Mouse (Mus musculus) cerebellum, adult 11 months (tissue): Measurements from ENCODE around the gene Ifitm1.
A peak's percentile ranks its signal among the peaks of the same experiment; 100 is the strongest.

ENCODE experiments used
- DNase-seq: peaks from one replicate; pipeline ENCODE4 v3.0.0; 2022

Ifitm1 gene

GRCm38 (mm10) chr7:140981704-140982103, 14.7 kb downstream of the Ifitm1 start:
- no peak for DNase-seq

- DNase-seq, result no peak
Observed at GRCm38 (mm10) chr7:140982971-140983370, 15.9 kb downstream of the Ifitm1 start.

GRCm38 (mm10) chr7:140987182-140988138, 20.4 kb downstream of the Ifitm1 start:
- DNase-seq, result no peak

- DNase-seq, result no peak
Observed at GRCm38 (mm10) chr7:140989022-140989421, 22.0 kb downstream of the Ifitm1 start.

- no peak for DNase-seq
Observed at GRCm38 (mm10) chr7:140990185-140990584, 23.2 kb downstream of the Ifitm1 start.

GRCm38 (mm10) chr7:140990622-140991021, 23.6 kb downstream of the Ifitm1 start:
- no peak for DNase-seq

GRCm38 (mm10) chr7:140991117-140991689, 24.2 kb downstream of the Ifitm1 start:
- DNase-seq, result no peak

- DNase-seq, result no peak
Observed at GRCm38 (mm10) chr7:140997817-140998216, 30.8 kb downstream of the Ifitm1 start.

- DNase-seq, result no peak
Observed at GRCm38 (mm10) chr7:140998853-140999700, 32.1 kb downstream of the Ifitm1 start.

- no peak for DNase-seq
Observed at GRCm38 (mm10) chr7:141000881-141001708, 34.1 kb downstream of the Ifitm1 start.

GRCm38 (mm10) chr7:141003248-141004010, 36.4 kb downstream of the Ifitm1 start:
- no peak for DNase-seq

GRCm38 (mm10) chr7:141006446-141006845, 39.4 kb downstream of the Ifitm1 start:
- no peak for DNase-seq

- DNase-seq, result no peak
Observed at GRCm38 (mm10) chr7:141006914-141007313, 39.9 kb downstream of the Ifitm1 start.

- no peak for DNase-seq
Observed at GRCm38 (mm10) chr7:141008312-141008761, 41.3 kb downstream of the Ifitm1 start.

- peak; percentile 37 for DNase-seq
Observed at GRCm38 (mm10) chr7:141008938-141009660, 42.1 kb downstream of the Ifitm1 start.

- DNase-seq, result no peak
Observed at GRCm38 (mm10) chr7:141009665-141010064, 42.6 kb downstream of the Ifitm1 start.

- DNase-seq, result no peak
Observed at GRCm38 (mm10) chr7:141010593-141010992, 43.6 kb downstream of the Ifitm1 start, which contains the start of gene Ifitm3. Gene Ifitm3 (minus strand): TSS chr7:141010770.

- DNase-seq, result no peak
Observed at GRCm38 (mm10) chr7:141011238-141011770, 44.3 kb downstream of the Ifitm1 start.

GRCm38 (mm10) chr7:141016707-141017697, 50.0 kb downstream of the Ifitm1 start:
- DNase-seq, result no peak
